Mouse (Mus musculus): ENCODE data around the gene Ctdspl2. TPM values are rescaled to one million over a fixed set of nuclear protein-coding genes. Genes with fewer than 3 reads are reported as not detected.
"Not testable (repeated sequence)": the region's sequence is repeated elsewhere in the genome, so short reads cannot be mapped to it uniquely, and the experiment has no call there.

Gene Ctdspl2
- 1 to 10 TPM; 4.9 to 7.8 TPM for total RNA-seq (2021)
- long read RNA-seq, experiment 1, full-length matches to known transcripts = 7 of 9 reads
- long read RNA-seq, experiment 1, partial matches to known transcripts = 1 of 9 reads
- long read RNA-seq, experiment 1, other reads (novel, unspliced or antisense) = 1 of 9 reads
- long read RNA-seq, experiment 2, full-length matches to known transcripts = 6 of 7 reads
- long read RNA-seq, experiment 2, partial matches to known transcripts = 1 of 7 reads
- long read RNA-seq, experiment 2, other reads (novel, unspliced or antisense) = 0 of 7 reads

DNA sequence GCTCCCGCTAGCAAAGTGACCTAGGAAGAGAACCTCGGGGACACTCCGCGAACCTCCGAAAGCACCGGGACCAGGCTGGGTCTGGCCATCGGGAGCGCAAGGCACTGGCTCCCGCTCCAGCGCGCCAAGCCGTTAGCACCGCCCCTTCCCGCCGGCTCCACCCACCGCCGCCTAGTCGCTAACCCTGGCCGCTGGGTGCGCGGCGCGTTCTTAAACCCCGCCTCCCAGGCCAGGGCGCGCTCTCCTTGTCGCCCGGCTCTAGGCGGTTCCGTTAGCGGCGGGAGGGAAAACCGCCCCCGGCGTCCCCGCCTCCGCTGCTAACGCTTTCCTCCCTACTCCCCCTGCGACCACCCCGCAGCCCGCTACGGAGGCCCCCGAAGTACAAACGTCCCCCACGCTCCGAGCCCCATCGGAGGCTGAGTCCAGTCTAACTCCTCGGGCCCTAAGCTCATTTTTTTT, at the start of gene Ctdspl2, which contains the start of gene Mageb3:
Ctdspl2 (plus strand) TSS at position 237 of the 459 bp plus-strand sequence.
Mageb3 (minus strand) TSS at position 328 of the 459 bp plus-strand sequence.
- peak; percentile 97 for DNase-seq (ENCODE audit: low spot score)

GRCm38 (mm10) chr2:121909975-121910374, 45.8 kb upstream of the Ctdspl2 start:
- no peak for DNase-seq (ENCODE audit: low spot score)

GRCm38 (mm10) chr2:121916047-121916970, 39.5 kb upstream of the Ctdspl2 start:
- DNase-seq (ENCODE audit: low spot score) = peak; percentile 5

DNA sequence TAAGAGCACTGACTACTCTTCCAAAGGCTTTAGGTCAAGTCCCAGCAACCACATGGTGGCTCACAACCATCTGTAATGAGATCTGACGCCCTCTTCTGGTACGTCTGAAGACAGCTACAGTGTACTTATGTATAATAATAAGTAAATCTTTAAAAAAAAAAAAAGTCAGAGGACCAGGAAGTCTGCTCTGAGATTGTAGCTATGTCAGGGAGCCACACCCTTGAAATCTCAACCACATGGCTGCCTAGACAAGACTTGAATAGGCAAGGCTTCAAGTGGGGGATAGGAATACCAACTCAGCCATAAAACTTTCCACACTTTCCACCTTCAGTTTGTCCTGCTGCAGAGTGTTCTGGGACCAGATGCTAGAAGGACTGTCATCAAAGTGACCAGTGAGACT, 18.2 kb upstream of the Ctdspl2 start:
- not testable (repeated sequence) for DNase-seq (ENCODE audit: low spot score)

- DNase-seq (ENCODE audit: low spot score) = no peak
These were observed 12.4 kb upstream of the Ctdspl2 start for GRCm38 (mm10) chr2:121943364-121943763.

- no peak for DNase-seq (ENCODE audit: low spot score)
These were observed 687 bp upstream of the Ctdspl2 start for GRCm38 (mm10) chr2:121954971-121955656.

GRCm38 (mm10) chr2:121956224-121957018, 620 bp downstream of the Ctdspl2 start:
- peak; percentile 94 for DNase-seq (ENCODE audit: low spot score)

DNA sequence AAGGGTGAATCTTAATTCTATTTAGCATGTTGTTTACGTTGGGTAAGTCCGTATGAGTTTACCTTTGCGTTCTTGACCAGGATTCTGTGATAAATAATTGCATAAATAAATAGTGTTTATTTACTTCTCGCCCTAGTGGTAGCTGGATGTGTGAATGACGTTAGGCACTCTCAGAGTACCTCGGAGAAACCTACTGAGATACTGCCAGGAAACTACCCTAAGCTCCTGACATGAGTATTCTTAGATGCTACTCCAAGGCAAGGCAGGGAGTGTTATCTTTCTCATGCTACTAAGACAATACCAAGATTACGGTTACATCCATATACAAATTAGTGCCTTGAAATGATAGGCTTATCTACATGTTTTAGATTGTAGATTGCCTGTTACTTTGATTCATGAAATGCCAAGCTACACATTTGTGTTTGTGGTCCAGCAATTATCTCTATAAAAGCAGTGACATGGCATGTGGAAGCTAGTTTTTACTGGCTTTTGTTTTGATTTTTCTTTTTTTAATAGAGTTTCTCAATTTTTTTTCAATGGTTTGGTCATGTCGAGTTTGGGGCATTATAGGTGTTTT, 1.5 kb downstream of the Ctdspl2 start:
- DNase-seq (ENCODE audit: low spot score) = no peak

DNA sequence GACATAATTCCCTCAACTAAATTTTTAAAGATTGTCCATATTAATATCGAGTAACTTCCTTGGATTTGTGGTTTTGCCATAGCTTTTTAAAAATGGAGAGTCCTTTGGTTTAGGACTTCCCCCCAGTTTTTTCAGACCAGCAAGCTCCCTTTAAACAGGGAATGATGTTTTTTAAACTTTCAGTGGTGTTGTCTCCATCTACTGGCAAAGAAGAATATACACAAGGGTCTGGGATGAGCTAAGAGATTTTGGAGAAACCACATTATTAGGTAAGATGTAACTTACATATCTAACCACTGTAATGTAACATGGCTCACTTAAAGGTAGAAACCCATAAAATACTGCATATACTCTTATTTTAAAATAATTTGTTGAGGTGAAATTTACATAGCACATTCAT, 39.9 kb downstream of the Ctdspl2 start:
- DNase-seq (ENCODE audit: low spot score) = no peak

DNA sequence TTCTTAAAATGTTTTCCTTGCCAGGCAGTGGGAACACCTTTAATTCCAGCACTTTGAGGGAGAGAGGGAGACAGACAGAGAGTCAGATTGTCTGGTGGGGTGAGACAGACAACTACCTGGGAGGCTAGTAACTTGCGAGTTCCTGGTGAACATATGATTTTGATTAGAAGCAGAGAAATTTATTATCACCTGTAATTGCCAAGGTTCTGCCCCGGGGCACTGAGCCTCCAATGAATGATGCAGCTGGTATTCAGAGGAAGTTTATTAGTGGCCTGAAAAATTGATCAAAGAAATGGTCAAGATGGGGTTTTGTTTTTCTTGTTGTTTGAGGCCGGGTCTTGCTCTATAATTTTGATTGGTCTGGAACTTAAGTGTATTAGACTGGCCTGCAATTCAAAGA, 53.0 kb downstream of the Ctdspl2 start:
- no peak for DNase-seq (ENCODE audit: low spot score)

DNA sequence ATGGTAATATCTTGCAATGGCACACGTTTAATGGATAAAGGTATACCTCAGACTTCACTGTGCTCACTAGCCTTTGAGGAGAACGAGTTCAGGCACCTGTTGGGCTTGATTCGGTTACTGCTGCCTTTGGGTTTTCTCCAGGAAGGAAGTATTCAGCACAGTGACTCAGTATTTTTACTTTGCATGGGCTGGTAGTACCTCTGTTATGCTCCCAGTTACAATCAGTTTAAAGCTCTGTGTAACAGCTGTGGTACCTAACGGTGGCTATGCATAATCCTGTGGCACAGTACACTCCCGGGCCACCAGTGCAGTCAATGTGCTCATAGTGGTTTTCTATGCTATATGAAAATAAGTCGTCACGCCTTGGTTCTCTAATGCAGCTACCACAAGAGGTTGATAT, 55.6 kb downstream of the Ctdspl2 start:
- no peak for DNase-seq (ENCODE audit: low spot score)

GRCm38 (mm10) chr2:122018705-122019104, 62.9 kb downstream of the Ctdspl2 start:
- DNase-seq (ENCODE audit: low spot score) = no peak

DNA sequence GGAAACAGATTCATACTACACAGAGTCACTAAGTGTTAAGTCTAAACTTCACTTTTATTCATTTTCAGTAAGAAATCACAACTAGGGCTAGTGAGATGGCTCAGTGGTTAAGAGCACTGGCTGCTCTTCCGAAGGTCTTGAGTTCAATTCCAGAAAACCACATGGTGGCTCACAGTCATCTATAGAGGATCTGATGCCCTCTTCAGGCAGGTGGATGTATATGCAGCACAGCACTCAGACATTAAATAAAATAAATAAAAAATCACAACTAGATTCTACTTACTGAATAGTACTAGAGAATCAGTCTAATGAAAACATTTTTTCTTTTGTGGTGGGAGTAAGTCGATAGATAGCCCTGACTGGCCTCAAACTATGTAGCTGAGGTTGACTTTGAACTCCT, 66.5 kb downstream of the Ctdspl2 start:
- DNase-seq (ENCODE audit: low spot score) = no peak

GRCm38 (mm10) chr2:122027091-122027490, 71.3 kb downstream of the Ctdspl2 start:
- DNase-seq (ENCODE audit: low spot score) = not testable (repeated sequence)

GRCm38 (mm10) chr2:122027862-122028755, 72.3 kb downstream of the Ctdspl2 start, which contains the start of gene Eif3j1:
Gene Eif3j1 (plus strand): TSS chr2:122028546.
- peak; percentile 87 for DNase-seq (ENCODE audit: low spot score)

DNA sequence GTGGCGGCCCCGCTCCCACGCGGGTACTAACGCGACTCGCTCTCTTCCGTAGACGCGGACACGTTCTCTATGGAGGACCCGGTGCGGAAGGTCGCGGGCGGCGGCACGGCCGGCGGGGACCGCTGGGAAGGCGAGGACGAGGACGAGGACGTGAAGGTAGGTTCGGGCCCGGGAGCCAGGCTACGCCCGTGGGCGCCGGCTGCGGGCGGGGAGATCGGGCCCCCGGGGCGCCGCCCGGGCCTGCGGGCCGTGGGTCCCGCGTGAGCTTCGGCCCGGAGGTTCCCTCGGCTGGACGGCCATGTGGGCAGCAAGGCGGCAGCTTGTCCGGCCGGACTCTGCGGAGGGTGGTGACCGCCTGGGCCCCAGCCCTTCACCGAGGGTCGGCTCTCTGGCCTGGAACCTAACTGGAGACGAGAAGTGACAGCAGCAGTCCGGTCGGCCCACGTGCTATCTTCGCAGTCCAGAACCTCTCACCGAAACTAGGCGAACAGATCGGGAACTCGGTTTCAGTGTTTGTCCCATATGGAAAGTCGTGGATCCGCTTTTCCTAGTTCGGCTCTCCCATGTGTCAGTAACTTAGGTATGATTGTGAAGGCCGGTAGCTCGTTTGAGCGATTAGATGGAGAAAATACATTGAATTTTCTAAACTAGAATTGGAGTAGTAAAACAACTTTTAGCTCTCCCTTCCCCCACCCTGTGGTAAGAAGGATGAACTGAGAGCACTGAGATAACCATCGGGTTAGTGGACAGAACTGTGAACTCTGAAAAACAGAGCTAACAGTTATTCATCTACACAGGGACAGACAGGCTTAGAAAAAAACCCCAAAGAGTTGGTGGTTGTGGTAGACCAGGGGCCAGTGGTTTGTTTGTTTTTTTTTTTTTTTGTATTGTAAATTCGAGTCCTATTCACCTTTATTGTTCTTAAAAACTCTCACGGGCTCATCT, 73.2 kb downstream of the Ctdspl2 start:
- DNase-seq (ENCODE audit: low spot score) = peak; percentile 35

GRCm38 (mm10) chr2:122031970-122032369, 76.2 kb downstream of the Ctdspl2 start:
- DNase-seq (ENCODE audit: low spot score) = no peak

DNA sequence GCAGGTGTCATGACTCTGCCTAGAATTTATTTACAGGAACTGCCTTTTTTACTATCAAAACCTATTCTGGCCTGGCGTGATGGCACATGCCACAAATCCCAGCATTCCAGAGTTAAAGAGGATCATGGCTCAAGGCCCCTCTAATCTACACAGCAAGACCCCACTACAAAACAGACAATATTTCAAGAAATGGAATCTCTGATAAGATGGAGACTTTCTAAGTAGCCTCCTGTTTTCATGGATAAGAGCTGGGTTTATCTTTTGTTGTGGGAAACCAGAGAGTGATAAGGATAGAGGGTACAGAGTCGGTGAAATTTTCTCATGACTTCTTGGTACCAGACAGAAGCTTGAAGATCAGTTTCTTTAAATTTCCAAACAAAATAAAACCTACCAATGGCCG, 80.3 kb downstream of the Ctdspl2 start:
- DNase-seq (ENCODE audit: low spot score) = no peak
